Mouse (Mus musculus): Measurements from ENCODE around the gene Pla1a. TPM values are rescaled to one million over a fixed set of nuclear protein-coding genes. Genes with fewer than 3 reads are reported as not detected.

Gene Pla1a
- polyA plus RNA-seq, 1 experiment from 2014 or later = not detected

DNA sequence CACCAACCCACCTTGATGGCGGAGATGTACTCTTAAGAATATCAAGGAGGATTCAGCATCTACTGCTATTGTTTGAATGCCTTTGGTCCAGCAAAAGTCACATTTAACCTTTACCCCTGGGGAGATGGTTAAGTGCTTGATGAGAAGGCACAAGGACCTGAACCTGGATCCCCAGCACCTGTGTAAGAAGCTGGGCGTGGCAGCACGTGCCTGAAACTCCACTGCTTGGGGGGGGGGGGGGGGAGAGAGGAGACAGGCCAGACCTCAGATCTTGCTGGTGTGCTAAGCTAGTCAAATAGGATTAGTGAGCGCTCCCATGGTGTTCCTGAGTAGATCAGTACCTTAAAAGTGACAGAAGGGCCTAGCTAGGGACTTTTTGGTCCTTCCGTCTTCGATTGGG lies 31.5 kb downstream of the Pla1a start:
- no peak overlapping the region for H3K27ac ChIP-seq (ENCODE audit: low read length)
- H3K9me3 ChIP-seq (ENCODE audit: control insufficient read depth, low read depth, low read length) = no peaks in the 10 kb centered on the region
- H3K27me3 ChIP-seq (ENCODE audit: control insufficient read depth, insufficient read depth, low read length) = no peaks in the 10 kb centered on the region
- peaks cover 8% of the 10 kb centered on the region for H3K4me1 ChIP-seq (ENCODE audit: control insufficient read depth, insufficient read depth, low read length)
- H3K36me3 ChIP-seq (ENCODE audit: control insufficient read depth, insufficient read depth, low read length) = no peaks in the 10 kb centered on the region
- H3K4me2 ChIP-seq (replicated peaks; ENCODE audit: low read depth, low read length) = no peak overlapping the region
- no peak overlapping the region for H3K4me3 ChIP-seq (ENCODE audit: low read depth, low read length)
- no peak for ATAC-seq (ENCODE audit: insufficient number of reproducible peaks, insufficient read depth, low FRiP score, low read depth)
- whole genome bisulfite sequencing = 75% methylated on average over 6 of the region's 6 CpGs
- H3K9ac ChIP-seq (replicated peaks; ENCODE audit: low read depth, low read length) = no peak overlapping the region

GRCm38 (mm10) chr16:38400311-38400960 lies 32.5 kb downstream of the Pla1a start:
- H3K9ac ChIP-seq (replicated peaks; ENCODE audit: low read depth, low read length) = 0 out of 2 replicates have a peak overlapping the region, but pooled peaks have one; percentile 12
- peak overlapping the region; percentile 4; the same call in 1 of the 2 replicates for H3K4me3 ChIP-seq (ENCODE audit: low read depth, low read length)
- H3K27ac ChIP-seq (ENCODE audit: low read length) = no peak overlapping the region
- H3K36me3 ChIP-seq (ENCODE audit: control insufficient read depth, insufficient read depth, low read length) = no peaks in the 10 kb centered on the region
- H3K27me3 ChIP-seq (ENCODE audit: control insufficient read depth, insufficient read depth, low read length) = no peaks in the 10 kb centered on the region
- H3K9me3 ChIP-seq (ENCODE audit: control insufficient read depth, low read depth, low read length) = no peaks in the 10 kb centered on the region
- 70% methylated on average over 9 of the region's 9 CpGs for WGBS
- H3K4me2 ChIP-seq (replicated peaks; ENCODE audit: low read depth, low read length) = peak overlapping the region; percentile 39
- peaks cover 8% of the 10 kb centered on the region for H3K4me1 ChIP-seq (ENCODE audit: control insufficient read depth, insufficient read depth, low read length)
- no peak for ATAC-seq (ENCODE audit: insufficient number of reproducible peaks, insufficient read depth, low FRiP score, low read depth)

DNA sequence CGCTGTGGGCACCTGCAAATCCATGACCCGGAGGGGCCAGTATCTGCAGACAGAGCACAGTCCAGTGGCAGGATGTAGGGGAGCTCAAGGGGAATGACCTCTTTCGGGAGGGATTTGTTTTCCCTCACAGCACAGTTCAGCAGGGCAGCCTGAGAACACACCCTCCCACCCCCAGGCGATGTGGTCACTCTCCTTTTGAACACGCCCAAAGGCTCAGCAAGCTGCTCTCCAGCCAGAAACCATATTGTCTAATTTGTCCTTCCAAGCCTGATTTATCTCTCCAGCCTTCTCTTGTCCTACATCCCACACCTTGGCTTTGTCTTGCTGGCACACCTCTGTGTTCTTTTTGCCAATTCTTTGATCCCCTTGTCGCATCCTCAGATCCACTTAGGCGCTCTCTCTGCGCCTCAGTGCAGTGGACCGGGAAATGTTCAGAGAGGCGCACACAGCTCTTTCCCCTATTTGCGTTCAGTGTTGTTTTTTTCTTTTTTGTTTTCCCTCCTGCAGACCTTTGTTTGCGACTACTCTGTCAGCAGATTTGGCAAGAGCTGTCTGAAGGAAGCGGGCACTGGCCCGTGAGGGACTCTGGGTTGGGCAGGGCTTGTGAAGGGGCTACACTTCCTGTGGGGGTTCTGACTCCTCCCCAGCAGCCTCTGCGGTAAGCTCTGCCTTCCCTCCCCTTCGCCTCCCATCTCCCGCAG lies 33.3 kb downstream of the Pla1a start:
- H3K27ac ChIP-seq (ENCODE audit: low read length) = no peak overlapping the region

DNA sequence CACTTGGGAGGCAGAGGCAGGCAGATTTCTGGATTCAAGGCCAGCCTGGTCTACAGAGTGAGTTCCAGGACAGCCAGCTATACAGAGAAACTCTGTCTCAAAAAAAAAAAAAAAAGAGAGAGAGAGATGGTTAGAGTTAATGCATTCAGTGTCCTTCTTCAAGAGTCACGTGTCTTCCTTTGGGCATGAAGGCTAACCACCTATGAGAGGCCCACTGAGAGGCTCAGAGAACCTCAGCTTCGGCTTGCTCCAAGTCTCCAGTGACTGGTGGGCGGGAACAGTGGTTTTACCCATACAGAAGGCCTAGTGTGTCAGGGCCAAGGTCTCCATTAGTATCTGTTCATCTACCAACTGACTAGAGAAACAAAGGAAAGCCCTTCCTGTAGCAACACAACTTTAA lies 33.9 kb downstream of the Pla1a start:
- peaks cover 8% of the 10 kb centered on the region for H3K4me1 ChIP-seq (ENCODE audit: control insufficient read depth, insufficient read depth, low read length)
- no peaks in the 10 kb centered on the region for H3K36me3 ChIP-seq (ENCODE audit: control insufficient read depth, insufficient read depth, low read length)
- no peak overlapping the region for H3K9ac ChIP-seq (replicated peaks; ENCODE audit: low read depth, low read length)
- 77% methylated on average over 3 of the region's 3 CpGs for WGBS
- no peaks in the 10 kb centered on the region for H3K27me3 ChIP-seq (ENCODE audit: control insufficient read depth, insufficient read depth, low read length)
- H3K27ac ChIP-seq (ENCODE audit: low read length) = no peak overlapping the region
- no peak overlapping the region for H3K4me3 ChIP-seq (ENCODE audit: low read depth, low read length)
- no peaks in the 10 kb centered on the region for H3K9me3 ChIP-seq (ENCODE audit: control insufficient read depth, low read depth, low read length)
- peak overlapping the region; percentile 39; the same call in 1 of the 2 replicates for H3K4me2 ChIP-seq (replicated peaks; ENCODE audit: low read depth, low read length)
- no peak for ATAC-seq (ENCODE audit: insufficient number of reproducible peaks, insufficient read depth, low FRiP score, low read depth)

More for the DNA sequence above, 33.3 kb downstream of the Pla1a start:
- Histone ChIP-seq H3K9me3 (ENCODE audit: control insufficient read depth, low read depth, low read length) (no peaks in the 10 kb centered on the region), H3K27me3 (ENCODE audit: control insufficient read depth, insufficient read depth, low read length) (no peaks in the 10 kb centered on the region), H3K9ac (replicated peaks; ENCODE audit: low read depth, low read length) (peak overlapping the region; percentile 12; the same call in 1 of the 2 replicates), H3K4me1 (ENCODE audit: control insufficient read depth, insufficient read depth, low read length) (peaks cover 8% of the 10 kb centered on the region), H3K4me2 (replicated peaks; ENCODE audit: low read depth, low read length) (peak overlapping the region; percentile 39), H3K4me3 (ENCODE audit: low read depth, low read length) (peak overlapping the region; percentile 4), H3K36me3 (ENCODE audit: control insufficient read depth, insufficient read depth, low read length) (no peaks in the 10 kb centered on the region)
- peak; percentile 81; the same call in 1 of the 2 replicates for ATAC-seq (ENCODE audit: insufficient number of reproducible peaks, insufficient read depth, low FRiP score, low read depth)
- 21% methylated on average over 17 of the region's 17 CpGs for WGBS

DNA sequence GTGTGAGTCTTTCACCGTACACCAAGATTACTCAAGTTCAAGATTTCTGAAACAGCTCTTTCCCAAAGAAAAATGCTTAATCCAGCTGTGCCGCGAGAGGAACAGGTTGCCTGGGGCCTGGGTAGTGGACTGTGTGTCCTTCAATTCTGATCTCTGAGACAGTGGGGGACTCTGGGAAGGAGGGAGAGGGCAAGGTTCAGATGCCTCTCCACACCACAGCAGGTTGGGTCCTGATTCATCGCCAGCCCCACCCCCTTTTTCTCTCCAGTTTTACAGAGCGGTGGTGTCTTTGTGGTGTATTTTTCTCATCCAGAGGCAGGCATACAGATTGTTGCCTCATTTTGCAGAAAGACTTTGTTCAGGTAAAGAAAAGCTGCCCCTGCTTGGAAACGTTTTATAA lies 34.7 kb downstream of the Pla1a start:
- H3K36me3 ChIP-seq (ENCODE audit: control insufficient read depth, insufficient read depth, low read length) = no peaks in the 10 kb centered on the region
- H3K4me3 ChIP-seq (ENCODE audit: low read depth, low read length) = no peak overlapping the region
- no peaks in the 10 kb centered on the region for H3K9me3 ChIP-seq (ENCODE audit: control insufficient read depth, low read depth, low read length)
- no peaks in the 10 kb centered on the region for H3K27me3 ChIP-seq (ENCODE audit: control insufficient read depth, insufficient read depth, low read length)
- ATAC-seq (ENCODE audit: insufficient number of reproducible peaks, insufficient read depth, low FRiP score, low read depth) = no peak
- no peak overlapping the region for H3K4me2 ChIP-seq (replicated peaks; ENCODE audit: low read depth, low read length)
- peaks cover 8% of the 10 kb centered on the region for H3K4me1 ChIP-seq (ENCODE audit: control insufficient read depth, insufficient read depth, low read length)
- H3K9ac ChIP-seq (replicated peaks; ENCODE audit: low read depth, low read length) = no peak overlapping the region
- WGBS = 91% methylated on average over 6 of the region's 6 CpGs
- no peak overlapping the region for H3K27ac ChIP-seq (ENCODE audit: low read length)

GRCm38 (mm10) chr16:38396155-38396554 lies 36.8 kb downstream of the Pla1a start:
- H3K9me3 ChIP-seq (ENCODE audit: control insufficient read depth, low read depth, low read length) = no peaks in the 10 kb centered on the region
- H3K4me2 ChIP-seq (replicated peaks; ENCODE audit: low read depth, low read length) = no peak overlapping the region
- no peak overlapping the region for H3K9ac ChIP-seq (replicated peaks; ENCODE audit: low read depth, low read length)
- no peak for ATAC-seq (ENCODE audit: insufficient number of reproducible peaks, insufficient read depth, low FRiP score, low read depth)
- H3K4me1 ChIP-seq (ENCODE audit: control insufficient read depth, insufficient read depth, low read length) = peaks cover 8% of the 10 kb centered on the region
- WGBS = 34% methylated on average over 13 of the region's 13 CpGs
- no peaks in the 10 kb centered on the region for H3K36me3 ChIP-seq (ENCODE audit: control insufficient read depth, insufficient read depth, low read length)
- H3K27ac ChIP-seq (ENCODE audit: low read length) = no peak overlapping the region
- H3K27me3 ChIP-seq (ENCODE audit: control insufficient read depth, insufficient read depth, low read length) = no peaks in the 10 kb centered on the region
- no peak overlapping the region for H3K4me3 ChIP-seq (ENCODE audit: low read depth, low read length)

DNA sequence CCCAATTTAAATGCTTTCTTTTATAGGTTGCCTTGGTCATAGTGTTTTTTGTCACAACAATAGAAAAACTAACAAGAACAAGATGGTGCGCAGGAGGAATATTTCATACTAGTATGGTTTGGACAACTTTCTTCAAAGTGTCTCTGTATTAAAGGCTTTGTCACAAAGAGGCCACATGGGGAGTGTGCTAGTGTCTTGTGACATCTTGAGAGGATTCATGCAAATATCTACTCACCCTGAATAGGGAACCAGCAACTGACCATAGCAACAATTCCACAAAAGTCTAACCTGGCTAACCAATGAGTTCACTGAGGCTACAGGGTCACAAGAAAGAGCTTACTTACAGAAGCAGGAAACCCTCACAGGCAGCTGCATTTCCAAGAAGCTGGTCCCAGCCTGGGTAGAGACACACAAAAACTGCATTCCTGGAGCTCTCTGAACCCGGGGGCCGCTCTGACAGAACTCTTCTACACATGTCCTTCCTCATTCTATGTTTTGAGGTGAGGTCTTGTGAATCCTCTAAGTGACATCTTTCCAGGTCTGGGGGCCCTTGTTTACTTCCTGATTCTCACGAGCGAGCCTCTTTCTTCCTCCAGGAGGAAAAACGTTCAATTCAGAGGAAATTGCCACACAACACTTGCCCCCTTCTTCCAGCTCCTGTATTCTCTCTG lies 37.8 kb downstream of the Pla1a start:
- Histone ChIP-seq H3K27me3 (ENCODE audit: control insufficient read depth, insufficient read depth, low read length) (no peaks in the 10 kb centered on the region), H3K9ac (replicated peaks; ENCODE audit: low read depth, low read length) (no peak overlapping the region), H3K4me3 (ENCODE audit: low read depth, low read length) (no peak overlapping the region), H3K4me1 (ENCODE audit: control insufficient read depth, insufficient read depth, low read length) (peaks cover 6% of the 10 kb centered on the region), H3K4me2 (replicated peaks; ENCODE audit: low read depth, low read length) (no peak overlapping the region), H3K36me3 (ENCODE audit: control insufficient read depth, insufficient read depth, low read length) (no peaks in the 10 kb centered on the region), H3K27ac (ENCODE audit: low read length) (no peak overlapping the region), H3K9me3 (ENCODE audit: control insufficient read depth, low read depth, low read length) (no peaks in the 10 kb centered on the region)
- ATAC-seq (ENCODE audit: insufficient number of reproducible peaks, insufficient read depth, low FRiP score, low read depth) = no peak
- 69% methylated on average over 6 of the region's 6 CpGs for WGBS

DNA sequence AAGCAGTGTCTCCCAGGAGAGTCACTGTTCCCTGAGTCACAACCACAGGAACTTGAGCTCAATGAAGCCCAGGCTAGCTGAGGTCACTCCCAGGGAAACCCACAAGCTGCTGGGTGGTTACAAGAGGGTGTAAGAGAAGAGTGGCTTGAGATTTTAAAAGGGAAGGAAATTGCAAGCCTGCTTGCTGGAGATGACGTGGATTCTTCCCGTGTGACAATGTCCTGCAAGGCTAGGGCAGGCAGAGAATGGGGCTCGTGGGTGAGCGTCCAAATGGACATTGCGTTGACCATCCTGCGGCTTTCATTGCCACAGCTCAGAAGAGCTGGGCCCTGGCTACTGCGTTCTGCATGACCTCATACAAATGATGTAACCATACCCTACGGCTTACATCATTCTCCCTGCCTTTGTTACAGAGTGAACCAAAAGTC lies 38.7 kb downstream of the Pla1a start:
- peaks cover under 1% of the 10 kb centered on the region; the same call in 1 of the 2 replicates for H3K4me1 ChIP-seq (ENCODE audit: control insufficient read depth, insufficient read depth, low read length)
- no peak overlapping the region for H3K4me3 ChIP-seq (ENCODE audit: low read depth, low read length)
- 85% methylated on average over 8 of the region's 8 CpGs for WGBS
- no peak overlapping the region for H3K9ac ChIP-seq (replicated peaks; ENCODE audit: low read depth, low read length)
- H3K4me2 ChIP-seq (replicated peaks; ENCODE audit: low read depth, low read length) = no peak overlapping the region
- no peaks in the 10 kb centered on the region for H3K9me3 ChIP-seq (ENCODE audit: control insufficient read depth, low read depth, low read length)
- no peak overlapping the region for H3K27ac ChIP-seq (ENCODE audit: low read length)
- no peaks in the 10 kb centered on the region for H3K27me3 ChIP-seq (ENCODE audit: control insufficient read depth, insufficient read depth, low read length)
- H3K36me3 ChIP-seq (ENCODE audit: control insufficient read depth, insufficient read depth, low read length) = no peaks in the 10 kb centered on the region
- ATAC-seq (ENCODE audit: insufficient number of reproducible peaks, insufficient read depth, low FRiP score, low read depth) = no peak

Measured in stomach, embryonic 14.5 days (tissue).